Mouse (Mus musculus): ENCODE measurements around the gene Gm20388.

- no peak for TF ChIP-seq POLR2A (IDR thresholded peaks at IDR 0.05; ENCODE audit: low read depth, low read length)
- no peak for TF ChIP-seq CTCF (conservative IDR thresholded peaks at IDR 0.05; ENCODE audit: insufficient read depth, insufficient read length, low read depth, low read length)
Observed at GRCm38 (mm10) chr8:123135406-123135805, 3224.8 kb downstream of the Gm20388 start.

Measured in kidney, adult 2 months (tissue).